ENCODE assay signal across 9 mouse cellular contexts in genomic region chr8:106403246-106403933, GRCm38 (mm10). TPM values are rescaled to one million over a fixed set of nuclear protein-coding genes. Genes with fewer than 3 reads are reported as not detected.
A peak's percentile ranks its signal among the peaks of the same experiment; 100 is the strongest.
DNase-seq lines count a peak whose midpoint lies in the region; ATAC-seq and TF ChIP-seq lines count a peak whose summit lies in the region.
"Had no signal": no experiment of that assay in that cellular context is flagged by ENCODE, and none has a peak within 500 bp of the region (broad histone marks: within the 10 kb centered on the region; RNA-seq: fewer than 3 reads in every experiment).

No protein-coding gene starts in this region.

- H3K4me3 ChIP-seq in kidney, embryonic 14.5 days (ENCODE audit: low read length): no peak overlapping the region
- no peak overlapping the region for H3K4me3 ChIP-seq in bone marrow, adult 2 months (replicated peaks; ENCODE audit: control insufficient read depth, low read depth, low read length)
- H3K4me3 ChIP-seq in lung, embryonic 14.5 days (ENCODE audit: low read depth, low read length): no peak overlapping the region
- H3K4me3 ChIP-seq: limb, embryonic 15.5 days had no signal

- peak; percentile 48 for TF ChIP-seq CTCF in bone marrow, adult 2 months (IDR thresholded peaks at IDR 0.05; ENCODE audit: control insufficient read depth, insufficient read depth, low read length)
- peak; percentile 69 for TF ChIP-seq CTCF in lung, embryonic 14.5 days (IDR thresholded peaks at IDR 0.05; ENCODE audit: low read depth)

- ATAC-seq in kidney, embryonic 14.5 days (ENCODE audit: low FRiP score, low TSS enrichment): no peak; the same call in 1 of the 2 replicates
- ATAC-seq in erythroblast, adult 5-6 weeks (replicated peaks; ENCODE audit: low FRiP score, poor library complexity, severe bottlenecking): peak; percentile 83
- no peak for ATAC-seq in lung, embryonic 14.5 days (ENCODE audit: insufficient read depth)

- intact Hi-C loops in heart, postnatal 14 days (cut with DNase I): loop anchor here (5.0 kb wide), 2 partner anchors 146 to 191 kb away; partner anchors contain the start of genes Prmt7 and Slc7a6os

- H3K4me1 ChIP-seq in kidney, embryonic 14.5 days (ENCODE audit: control insufficient read depth, insufficient read depth, low read length): peaks cover 19% of the 10 kb centered on the region; the same call in 1 of the 2 replicates
- no peaks in the 10 kb centered on the region for H3K4me1 ChIP-seq in bone marrow, adult 2 months (ENCODE audit: control insufficient read depth, insufficient read depth, low read length)
- peaks cover 6% of the 10 kb centered on the region for H3K4me1 ChIP-seq in lung, embryonic 14.5 days (ENCODE audit: insufficient read depth)

- no peak overlapping the region for H3K9ac ChIP-seq in kidney, embryonic 14.5 days (ENCODE audit: low read depth, low read length)
- no peak overlapping the region for H3K9ac ChIP-seq in lung, embryonic 14.5 days
- H3K9ac ChIP-seq: limb, embryonic 15.5 days had no signal

- H3K27me3 ChIP-seq in kidney, embryonic 14.5 days (ENCODE audit: control insufficient read depth, insufficient read depth, low read length): no peaks in the 10 kb centered on the region
- H3K27me3 ChIP-seq in lung, embryonic 14.5 days (ENCODE audit: insufficient read depth, low read length): no peaks in the 10 kb centered on the region
- H3K27me3 ChIP-seq: limb, embryonic 15.5 days had no signal

- no peaks in the 10 kb centered on the region for H3K9me3 ChIP-seq in kidney, embryonic 14.5 days (ENCODE audit: control insufficient read depth, low read length)
- H3K9me3 ChIP-seq in lung, embryonic 14.5 days (ENCODE audit: low read depth, low read length): no peaks in the 10 kb centered on the region
- H3K9me3 ChIP-seq: limb, embryonic 15.5 days had no signal

- no peaks in the 10 kb centered on the region for H3K36me3 ChIP-seq in kidney, embryonic 14.5 days (ENCODE audit: control insufficient read depth, insufficient read depth, low read length)
- no peaks in the 10 kb centered on the region for H3K36me3 ChIP-seq in lung, embryonic 14.5 days (ENCODE audit: insufficient read depth)
- H3K36me3 ChIP-seq: limb, embryonic 15.5 days had no signal

- no peak for TF ChIP-seq POLR2A in bone marrow, adult 2 months (IDR thresholded peaks at IDR 0.05; ENCODE audit: borderline replicate concordance, control insufficient read depth, low read depth, low read length)

- peak; percentile 60 for DNase-seq in kidney, adult 11 months
- peak; percentile 76 to 77 for DNase-seq in heart, postnatal 14 days
- peak; percentile 34 to 63 for DNase-seq in layer of hippocampus, adult 8-10 months (ENCODE audit: low spot score in 2 of 2)
- peak; percentile 77 for DNase-seq in lung, embryonic 14.5 days
- DNase-seq in spleen, postnatal 10 days (ENCODE audit: low spot score in 2 of 2): peak; percentile 44 to 74

- no peak overlapping the region for H3K4me2 ChIP-seq in kidney, embryonic 14.5 days (replicated peaks; ENCODE audit: low read depth, low read length)
- H3K4me2 ChIP-seq in lung, embryonic 14.5 days: no peak overlapping the region
- H3K4me2 ChIP-seq: limb, embryonic 15.5 days had no signal

- WGBS in kidney, embryonic 14.5 days: 31% methylated on average over 12 of the region's 12 CpGs
- WGBS in bone marrow, adult 2 months: 34% methylated on average over 12 of the region's 12 CpGs
- WGBS in lung, embryonic 14.5 days: 19% methylated on average over 12 of the region's 12 CpGs

- H3K27ac ChIP-seq in kidney, embryonic 14.5 days (ENCODE audit: low read depth, low read length): no peak overlapping the region
- H3K27ac ChIP-seq in bone marrow, adult 2 months (ENCODE audit: control insufficient read depth, insufficient read depth, low read depth, low read length, poor library complexity): no peak overlapping the region
- H3K27ac ChIP-seq in lung, embryonic 14.5 days (ENCODE audit: low read depth): no peak overlapping the region
- H3K27ac ChIP-seq: limb, embryonic 15.5 days had no signal

RNA-seq across cellular contexts. Expression of gene Zfp90, which starts 11.7 kb away (rescaled TPM):
- 15.9 and 19.5 TPM in 2 replicates for polyA plus RNA-seq in kidney, embryonic 14.5 days (2014; fragmentation: Nextera tagmentation; extraction: Ambion mirVana)
- polyA plus RNA-seq in bone marrow, adult 2 months (2011; ENCODE audit: insufficient read depth, insufficient read length, low replicate concordance, missing spikeins): 3.3 and 10.6 TPM in 2 replicates
- total RNA-seq in erythroblast, adult 5-6 weeks (2015; ENCODE audit: low replicate concordance): 0.19 and 2.1 TPM in 2 replicates
- total RNA-seq in erythroblast, adult 5-6 weeks (2017; ENCODE audit: low replicate concordance): 0.94 and 0.98 TPM in 2 replicates
- total RNA-seq in heart, postnatal 14 days (2021): 1 to 10 TPM; 4.1 to 4.3 TPM
- 10 to 100 TPM; 11.0 to 15.2 (median 12.3) TPM for total RNA-seq in layer of hippocampus, adult 8-10 months (2022)
- polyA plus RNA-seq in lung, embryonic 14.5 days (2014; fragmentation: Nextera tagmentation; extraction: Ambion mirVana): 19.6 and 20.2 TPM in 2 replicates
